Mouse (Mus musculus) brain, embryonic 14.5 days (tissue): ENCODE results near the gene Dgkd.

Experiments used
- CTCF ChIP-seq: fragments of 200-500 bp; IDR thresholded peaks from 2 replicates; pipeline ENCODE4 v1.5.1; 2012; ENCODE audit warnings: inconsistent platforms, mild to moderate bottlenecking, moderate library complexity, borderline replicate concordance; ENCODE audit not compliant: insufficient read depth, insufficient read length; ENCODE audit errors: extremely low read depth
- POLR2A ChIP-seq: fragments of 200-500 bp; IDR thresholded peaks from 2 replicates; pipeline ENCODE4 v1.6.1; 2012; ENCODE audit warnings: mild to moderate bottlenecking, inconsistent platforms, borderline replicate concordance; ENCODE audit not compliant: poor library complexity, insufficient read depth, insufficient read length, severe bottlenecking; ENCODE audit errors: extremely low read depth

DNA sequence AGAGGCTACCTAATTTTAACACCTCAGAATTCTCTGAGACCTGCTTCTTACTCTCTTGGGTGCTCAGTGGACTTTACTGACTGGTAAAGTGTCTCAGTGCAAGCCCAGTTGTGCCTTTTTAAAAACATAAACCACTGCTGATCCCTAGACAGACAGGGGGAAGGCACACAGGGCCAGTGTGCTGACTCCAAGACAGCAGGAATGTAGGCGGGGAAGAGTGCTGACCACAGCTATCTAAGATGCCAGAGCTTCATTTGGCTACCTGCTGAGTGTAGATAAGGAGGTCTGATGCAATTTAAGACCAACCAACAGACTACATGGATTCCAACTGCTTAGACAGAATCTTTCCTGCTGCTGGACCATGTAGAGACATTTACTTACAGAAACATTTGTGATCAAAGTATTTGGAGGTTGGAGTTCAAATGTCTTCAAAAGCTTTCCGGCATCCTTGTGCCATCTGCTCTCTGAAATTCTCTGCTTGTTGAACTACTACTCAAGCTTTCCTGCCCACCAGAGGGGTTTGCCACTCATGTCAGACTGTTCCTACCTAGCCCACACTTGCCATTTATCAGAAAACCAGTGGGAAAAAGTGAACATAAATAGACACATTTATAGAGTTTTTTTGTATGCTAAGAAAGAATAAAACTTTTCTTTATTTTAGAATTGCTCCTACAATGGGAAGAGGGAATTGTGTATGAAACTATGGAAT is 108.5 kb downstream of the Dgkd start:
- no peak for TF ChIP-seq CTCF
- no peak for TF ChIP-seq POLR2A
